9 mouse cellular contexts compared by ENCODE assay signal in the genomic region with DNA sequence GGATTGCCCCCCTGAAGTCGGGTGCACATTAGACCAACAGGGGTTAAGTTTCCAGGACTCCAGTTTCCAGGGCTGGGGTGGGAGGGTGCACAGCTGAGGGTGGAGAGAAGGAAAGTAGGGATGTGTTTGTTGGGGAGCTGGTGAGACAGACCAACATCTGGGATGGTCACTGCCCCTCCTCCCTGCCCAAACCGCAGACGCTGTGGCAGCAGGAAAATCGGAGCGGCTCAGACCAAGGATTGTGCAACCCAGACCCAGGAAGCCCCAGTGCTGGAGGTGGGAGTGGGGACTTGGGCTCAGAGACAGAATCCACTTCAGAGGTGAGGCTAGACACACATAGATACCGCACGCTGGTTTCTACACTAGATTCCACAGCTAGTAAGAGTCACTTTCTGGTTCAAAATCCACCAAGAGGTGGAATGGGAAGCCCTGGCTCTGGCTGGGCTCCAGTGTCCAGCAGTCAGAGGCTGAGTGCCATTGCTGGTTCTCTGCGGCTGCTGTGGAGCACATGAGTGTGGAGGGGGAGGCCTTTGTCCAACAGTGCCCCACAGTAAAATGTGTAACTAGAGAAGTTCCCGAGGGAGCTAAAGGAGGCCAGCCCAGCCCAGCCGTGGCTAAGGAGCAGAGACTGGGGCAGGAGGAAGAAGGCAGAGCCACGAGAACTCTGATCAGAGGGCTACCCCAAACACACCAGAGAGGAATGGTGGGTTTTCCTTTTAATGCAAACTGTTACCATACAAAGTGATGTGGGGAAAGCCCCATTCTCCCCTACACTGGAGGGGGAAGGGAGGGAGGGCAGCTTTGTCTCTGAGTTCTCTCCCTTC. TPM values are rescaled to one million over a fixed set of nuclear protein-coding genes. Genes with fewer than 3 reads are reported as not detected.
DNase-seq lines count a peak whose midpoint lies in the region; ATAC-seq and TF ChIP-seq lines count a peak whose summit lies in the region.
"Had no signal": no experiment of that assay in that cellular context is flagged by ENCODE, and none has a peak within 500 bp of the region (broad histone marks: within the 10 kb centered on the region; RNA-seq: fewer than 3 reads in every experiment).

No protein-coding gene starts in this region.

- no peaks in the 10 kb centered on the region for H3K9me3 ChIP-seq in hindbrain, embryonic 13.5 days

- TF ChIP-seq CTCF in lung, adult 2 months (IDR thresholded peaks at IDR 0.05; ENCODE audit: insufficient read depth, low read length) = no peak
- TF ChIP-seq CTCF in olfactory bulb, adult 2 months (IDR thresholded peaks at IDR 0.05; ENCODE audit: insufficient read depth, low read depth, low read length) = no peak

- 10% methylated on average over 11 of the region's 11 CpGs for WGBS in hindbrain, embryonic 13.5 days
- WGBS in lung, adult 2 months = 25% methylated on average over 11 of the region's 11 CpGs
- 23% methylated on average over 11 of the region's 11 CpGs for WGBS in olfactory bulb, adult 2 months

- no peak for ATAC-seq in hindbrain, embryonic 13.5 days (ENCODE audit: low FRiP score)
- no peak for ATAC-seq in erythroid progenitor cell, adult 5-6 weeks (replicated peaks; ENCODE audit: low FRiP score, poor library complexity, severe bottlenecking)

- H3K27me3 ChIP-seq in hindbrain, embryonic 13.5 days = no peaks in the 10 kb centered on the region

- TF ChIP-seq POLR2A in lung, adult 2 months (IDR thresholded peaks at IDR 0.05; ENCODE audit: borderline replicate concordance, extremely low read depth, low read depth, low read length) = no peak
- TF ChIP-seq POLR2A in olfactory bulb, adult 2 months (IDR thresholded peaks at IDR 0.05; ENCODE audit: insufficient read depth, low read depth, low read length) = no peak

- DNase-seq in retina, postnatal 1 day = peak; percentile 37
- no peak for DNase-seq in retina, embryonic 14.5 days (ENCODE audit: low spot score)
- peak; percentile 40 for DNase-seq in gastrocnemius, adult 18-20 months (ENCODE audit: low spot score)
- DNase-seq in lung, adult 2 months = peak; percentile 27
- DNase-seq in left cerebral cortex, adult 8-10 months (ENCODE audit: low spot score in 2 of 2) = no peak

- peak overlapping the region; percentile 63 for H3K27ac ChIP-seq in hindbrain, embryonic 13.5 days
- H3K27ac ChIP-seq in olfactory bulb, adult 2 months (ENCODE audit: insufficient read depth, low read depth, low read length) = peak overlapping the region; percentile 96

- no peaks in the 10 kb centered on the region for H3K36me3 ChIP-seq in hindbrain, embryonic 13.5 days

- peaks cover 56% of the 10 kb centered on the region for H3K4me1 ChIP-seq in hindbrain, embryonic 13.5 days (replicated peaks)
- peaks cover 8% of the 10 kb centered on the region for H3K4me1 ChIP-seq in lung, adult 2 months (ENCODE audit: control insufficient read depth, insufficient read depth, low read length)
- peaks cover 54% of the 10 kb centered on the region for H3K4me1 ChIP-seq in olfactory bulb, adult 2 months (ENCODE audit: control insufficient read depth, insufficient read depth, low read length)

- no peak overlapping the region for H3K4me3 ChIP-seq in hindbrain, embryonic 13.5 days
- H3K4me3 ChIP-seq in lung, adult 2 months (replicated peaks; ENCODE audit: extremely low read depth, low read depth, low read length) = no peak overlapping the region
- H3K4me3 ChIP-seq in olfactory bulb, adult 2 months (ENCODE audit: insufficient read depth, low read depth, low read length) = no peak overlapping the region

- H3K9ac ChIP-seq in hindbrain, embryonic 13.5 days = peak overlapping the region; percentile 66

- H3K4me2 ChIP-seq in hindbrain, embryonic 13.5 days = peak overlapping the region; percentile 46

RNA-seq across cellular contexts. Expression of a gene that starts 2.9 kb away (rescaled TPM):
- total RNA-seq in gastrocnemius, adult 18-20 months (2021) = 1 to 10 TPM; 3.2 to 3.7 TPM
- 7.3 and 8.7 TPM in 2 replicates for polyA plus RNA-seq in hindbrain, embryonic 13.5 days (2015; fragmentation: Nextera tagmentation; extraction: Ambion mirVana)
- polyA plus RNA-seq in lung, adult 2 months (2012; rRNA removed) = 56.3 and 80.9 TPM in 2 replicates
- polyA plus RNA-seq in olfactory bulb, adult 2 months (2012; ENCODE audit: insufficient read depth, insufficient read length, low replicate concordance, missing spikeins) = not detected in 2 replicates
- total RNA-seq in left cerebral cortex, adult 8-10 months (2022) = 10 to 100 TPM; 13.0 to 32.4 (median 20.6) TPM
- total RNA-seq in erythroid progenitor cell, adult 5-6 weeks (2015; ENCODE audit: low replicate concordance) = 1.4 and 1.7 TPM in 2 replicates
- total RNA-seq in erythroid progenitor cell, adult 5-6 weeks (2017; ENCODE audit: low replicate concordance) = 0.64 and 0.91 TPM in 2 replicates

RNA-seq across cellular contexts. Expression of a gene that starts 4.3 kb away (rescaled TPM):
- not detected for total RNA-seq in gastrocnemius, adult 18-20 months (2021)
- polyA plus RNA-seq in hindbrain, embryonic 13.5 days (2015; fragmentation: Nextera tagmentation; extraction: Ambion mirVana) = not detected in 2 replicates
- polyA plus RNA-seq in lung, adult 2 months (2012; rRNA removed) = not detected in 2 replicates
- not detected in 2 replicates for polyA plus RNA-seq in olfactory bulb, adult 2 months (2012; ENCODE audit: insufficient read depth, insufficient read length, low replicate concordance, missing spikeins)
- not detected for total RNA-seq in left cerebral cortex, adult 8-10 months (2022)
- total RNA-seq in erythroid progenitor cell, adult 5-6 weeks (2015; ENCODE audit: low replicate concordance) = not detected in 2 replicates
- not detected in 2 replicates for total RNA-seq in erythroid progenitor cell, adult 5-6 weeks (2017; ENCODE audit: low replicate concordance)
- total RNA-seq: liver, adult 2 months had no signal
- polyA plus RNA-seq: liver, adult 2 months had no signal

RNA-seq across cellular contexts. Expression of a gene that starts 56.5 kb away (rescaled TPM):
- 10 to 100 TPM; 63.0 to 64.5 TPM for total RNA-seq in gastrocnemius, adult 18-20 months (2021)
- 11.8 and 13.3 TPM in 2 replicates for polyA plus RNA-seq in hindbrain, embryonic 13.5 days (2015; fragmentation: Nextera tagmentation; extraction: Ambion mirVana)
- 105 and 143 TPM in 2 replicates for polyA plus RNA-seq in lung, adult 2 months (2012; rRNA removed)
- 438 TPM in 1 of 2 replicates, not detected in the other for polyA plus RNA-seq in olfactory bulb, adult 2 months (2012; ENCODE audit: insufficient read depth, insufficient read length, low replicate concordance, missing spikeins)
- total RNA-seq in left cerebral cortex, adult 8-10 months (2022) = 100 to 1,000 TPM; 113 to 141 (median 125) TPM
- total RNA-seq in erythroid progenitor cell, adult 5-6 weeks (2015; ENCODE audit: low replicate concordance) = 303 and 379 TPM in 2 replicates
- 286 and 299 TPM in 2 replicates for total RNA-seq in erythroid progenitor cell, adult 5-6 weeks (2017; ENCODE audit: low replicate concordance)

Comparison
In these comparisons a context has a peak if more than half of its experiments do, and no peak if none do; other contexts are left out.
1. DNase-seq: peak in retina, postnatal 1 day (single experiment), gastrocnemius, adult 18-20 months (single experiment) and lung, adult 2 months (single experiment); none in retina, embryonic 14.5 days (single experiment) and left cerebral cortex, adult 8-10 months (0 of 2).